Mouse (Mus musculus): Measurements from ENCODE around the gene Pla2g2f. TPM values are rescaled to one million over a fixed set of nuclear protein-coding genes. Genes with fewer than 3 reads are reported as not detected.

Pla2g2f gene
- polyA plus RNA-seq, 1 experiment, result 0.69 TPM

DNA sequence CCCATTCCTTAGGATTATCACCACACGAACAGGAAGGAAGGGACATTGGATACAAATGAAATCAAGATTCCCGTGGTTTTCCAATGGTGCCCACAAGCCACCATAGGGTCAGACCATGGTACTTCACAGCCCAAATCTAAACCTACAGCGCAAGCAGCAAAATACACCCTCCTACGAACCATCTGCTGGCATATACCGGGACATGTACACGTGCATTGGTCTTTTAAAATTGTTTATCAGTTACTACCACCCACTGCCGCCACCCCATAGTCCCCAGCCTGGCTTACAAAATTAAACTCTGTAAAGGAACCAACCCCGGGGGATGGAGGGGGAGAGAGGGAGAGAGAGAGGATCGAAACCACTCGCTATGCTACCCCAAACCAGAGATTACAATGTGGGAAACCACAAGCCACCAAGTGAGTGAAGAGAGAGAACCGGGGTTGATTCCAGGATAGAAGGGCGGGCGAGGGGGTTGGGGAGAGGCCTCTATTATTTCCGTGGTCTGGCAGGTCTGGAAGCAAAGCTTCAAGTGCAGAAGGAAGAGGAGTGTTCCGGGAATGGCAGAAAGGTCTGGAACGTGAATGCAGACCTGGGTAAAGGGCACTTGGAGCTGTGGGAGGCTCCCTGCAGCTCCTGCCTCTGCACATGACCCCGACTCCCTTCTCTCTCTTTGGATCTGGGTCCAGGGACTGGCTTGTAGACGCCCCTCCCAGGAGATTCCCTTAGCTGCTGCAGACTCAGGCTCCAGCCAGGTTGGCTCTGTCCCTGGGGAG is 32.9 kb downstream of the Pla2g2f start, which contains the start of gene Pla2g2c:
Pla2g2c (plus strand) TSS at position 439 of the 773 bp plus-strand sequence.
- 68% methylated on average over 18 of the region's 18 CpGs for WGBS
- no peak for DNase-seq
- Histone ChIP-seq H3K4me3 (replicated peaks; ENCODE audit: insufficient read depth, low read depth, low read length) (peak within 1 kb of the TSS; percentile 11), H3K4me1 (ENCODE audit: control insufficient read depth, insufficient read depth, low read length) (peaks cover 16% of the 10 kb centered on the region), H3K27ac (ENCODE audit: insufficient read depth, low read length) (no peak within 1 kb of the TSS), H3K27me3 (ENCODE audit: control insufficient read depth, insufficient read depth, low read length) (no peaks in the 10 kb centered on the region)
- TF ChIP-seq CTCF (IDR thresholded peaks at IDR 0.05; ENCODE audit: borderline replicate concordance, insufficient read depth, low read depth, low read length) (no peak), POLR2A (IDR thresholded peaks at IDR 0.05; ENCODE audit: borderline replicate concordance, insufficient read depth, low read length) (no peak)

DNA sequence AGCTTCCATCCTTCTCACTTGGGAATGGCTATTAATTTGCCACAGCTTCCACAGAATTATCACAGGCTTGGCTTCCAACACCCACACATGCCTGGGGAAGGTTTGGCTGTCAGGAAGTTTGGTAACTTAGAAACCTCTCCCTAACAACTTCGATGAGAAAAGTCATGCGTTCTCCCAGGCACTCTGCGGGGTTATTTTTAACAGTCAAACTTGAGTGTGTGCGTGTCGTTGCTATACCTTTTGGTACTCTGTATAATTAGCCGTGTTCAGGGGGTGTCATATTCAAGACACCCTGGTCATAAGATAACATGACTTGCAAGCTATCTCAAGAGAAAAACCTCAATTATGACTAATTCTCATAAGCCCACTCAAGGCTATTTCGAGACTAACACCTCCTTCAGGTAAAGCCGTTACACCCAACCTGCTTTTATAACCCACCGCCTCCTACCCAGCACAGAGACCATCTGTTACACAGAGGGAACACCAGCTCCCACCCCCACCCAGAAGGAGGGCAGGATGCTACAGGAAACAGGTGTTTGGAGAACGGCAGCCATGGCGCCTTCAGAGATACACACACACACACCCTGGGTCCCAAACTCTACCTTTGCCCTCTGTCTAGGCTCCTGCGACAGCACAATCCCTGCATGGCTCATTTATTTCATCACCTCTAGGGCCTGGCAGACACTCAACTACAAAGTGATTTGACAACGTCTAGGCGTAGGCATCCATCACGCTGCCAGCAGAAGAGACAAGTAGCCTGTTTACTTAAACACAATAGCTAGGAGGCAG is 33.7 kb downstream of the Pla2g2f start:
- no peaks in the 10 kb centered on the region for H3K27me3 ChIP-seq (ENCODE audit: control insufficient read depth, insufficient read depth, low read length)
- no peak overlapping the region for H3K4me3 ChIP-seq (replicated peaks; ENCODE audit: insufficient read depth, low read depth, low read length)
- TF ChIP-seq POLR2A (IDR thresholded peaks at IDR 0.05; ENCODE audit: borderline replicate concordance, insufficient read depth, low read length) (no peak), CTCF (IDR thresholded peaks at IDR 0.05; ENCODE audit: borderline replicate concordance, insufficient read depth, low read depth, low read length) (no peak)
- whole genome bisulfite sequencing, result 47% methylated on average over 15 of the region's 15 CpGs
- peaks cover 14% of the 10 kb centered on the region for H3K4me1 ChIP-seq (ENCODE audit: control insufficient read depth, insufficient read depth, low read length)
- DNase-seq, result no peak
- H3K27ac ChIP-seq (ENCODE audit: insufficient read depth, low read length), result no peak overlapping the region

DNA sequence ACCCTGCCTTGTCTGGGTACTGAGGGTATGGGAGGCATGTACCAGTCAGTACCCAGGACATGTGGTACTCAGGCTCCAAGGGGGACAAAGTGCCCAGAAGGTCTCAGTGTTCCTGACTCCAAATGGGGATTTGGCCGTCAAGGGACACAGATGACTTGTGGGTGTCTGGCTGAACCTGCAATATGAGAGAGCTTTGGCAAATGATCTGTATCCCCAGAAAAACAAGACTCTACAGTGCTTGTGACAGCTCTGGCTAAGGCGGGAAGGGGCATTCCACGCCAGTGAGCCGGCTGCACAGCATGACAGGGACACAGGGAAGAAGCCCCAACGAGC is 38.2 kb downstream of the Pla2g2f start:
- H3K4me3 ChIP-seq (replicated peaks; ENCODE audit: insufficient read depth, low read depth, low read length), result no peak overlapping the region
- DNase-seq, result no peak
- H3K4me1 ChIP-seq (ENCODE audit: control insufficient read depth, insufficient read depth, low read length), result peaks cover 17% of the 10 kb centered on the region
- H3K27me3 ChIP-seq (ENCODE audit: control insufficient read depth, insufficient read depth, low read length), result no peaks in the 10 kb centered on the region
- no peak for TF ChIP-seq POLR2A (IDR thresholded peaks at IDR 0.05; ENCODE audit: borderline replicate concordance, insufficient read depth, low read length)
- TF ChIP-seq CTCF (IDR thresholded peaks at IDR 0.05; ENCODE audit: borderline replicate concordance, insufficient read depth, low read depth, low read length), result no peak
- H3K27ac ChIP-seq (ENCODE audit: insufficient read depth, low read length), result no peak overlapping the region
- 78% methylated on average over 5 of the region's 5 CpGs for WGBS

DNA sequence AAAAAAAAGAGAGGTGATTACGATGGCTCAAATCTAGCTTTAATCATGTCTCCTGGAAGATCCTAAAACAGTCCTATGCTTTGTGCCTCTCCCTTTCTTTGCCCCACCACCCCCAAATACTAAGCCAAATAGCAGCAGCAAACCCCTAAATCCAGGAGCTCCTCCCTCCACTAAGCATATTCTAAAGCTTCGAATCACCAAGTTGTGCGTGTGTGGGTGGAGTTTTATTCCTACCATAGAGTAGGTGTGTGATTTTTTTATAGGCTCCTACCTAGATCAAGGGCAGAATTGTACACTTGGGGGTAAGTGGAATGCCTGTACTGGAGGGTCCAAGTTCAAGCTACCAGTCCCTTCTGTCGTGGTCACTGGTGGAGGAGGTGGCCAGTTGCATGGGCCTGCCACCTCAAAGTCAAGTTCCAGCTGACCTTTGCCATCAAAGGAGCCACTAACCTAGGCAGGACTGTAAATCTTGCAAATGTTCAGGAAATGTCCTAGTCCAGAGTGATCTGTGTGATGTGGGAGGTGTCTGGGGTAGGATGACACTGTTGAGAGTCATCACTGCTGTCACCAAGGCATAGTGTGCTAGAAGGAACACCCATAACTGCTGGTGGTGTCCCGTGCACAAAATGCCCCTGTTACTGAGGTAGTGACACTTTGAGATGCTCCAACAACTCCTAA is 38.7 kb downstream of the Pla2g2f start:
- 93% methylated on average over 5 of the region's 5 CpGs for WGBS
- no peak for DNase-seq
- Histone ChIP-seq H3K27ac (ENCODE audit: insufficient read depth, low read length) (no peak overlapping the region), H3K27me3 (ENCODE audit: control insufficient read depth, insufficient read depth, low read length) (no peaks in the 10 kb centered on the region), H3K4me3 (replicated peaks; ENCODE audit: insufficient read depth, low read depth, low read length) (no peak overlapping the region), H3K4me1 (ENCODE audit: control insufficient read depth, insufficient read depth, low read length) (peaks cover 14% of the 10 kb centered on the region)
- TF ChIP-seq CTCF (IDR thresholded peaks at IDR 0.05; ENCODE audit: borderline replicate concordance, insufficient read depth, low read depth, low read length) (no peak), POLR2A (IDR thresholded peaks at IDR 0.05; ENCODE audit: borderline replicate concordance, insufficient read depth, low read length) (no peak)

DNA sequence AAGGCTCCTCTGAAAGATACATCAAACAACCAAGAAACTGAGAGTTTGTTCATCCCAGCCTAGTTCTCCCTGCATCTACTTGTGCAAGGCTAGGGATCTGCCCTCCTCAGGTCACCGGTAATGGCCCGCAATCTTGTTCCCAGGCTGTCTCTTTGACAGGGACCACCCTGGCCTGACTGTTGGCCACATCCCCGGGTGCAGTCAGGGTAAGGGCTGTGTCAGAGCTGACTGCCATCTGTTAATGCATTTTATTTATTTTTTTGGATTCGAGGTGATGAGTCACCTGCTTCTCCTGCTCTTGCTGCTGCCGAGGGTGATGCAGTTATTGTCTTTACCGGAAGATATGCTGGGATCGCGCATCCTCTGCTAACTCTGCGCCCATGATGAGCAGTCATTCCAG is 40.7 kb downstream of the Pla2g2f start:
- Histone ChIP-seq H3K27me3 (ENCODE audit: control insufficient read depth, insufficient read depth, low read length) (no peaks in the 10 kb centered on the region), H3K4me3 (replicated peaks; ENCODE audit: insufficient read depth, low read depth, low read length) (no peak overlapping the region), H3K27ac (ENCODE audit: insufficient read depth, low read length) (0 out of 2 replicates have a peak overlapping the region, but pooled peaks have one; percentile 7), H3K4me1 (ENCODE audit: control insufficient read depth, insufficient read depth, low read length) (peaks cover 25% of the 10 kb centered on the region)
- no peak for TF ChIP-seq POLR2A (IDR thresholded peaks at IDR 0.05; ENCODE audit: borderline replicate concordance, insufficient read depth, low read length)
- no peak for TF ChIP-seq CTCF (IDR thresholded peaks at IDR 0.05; ENCODE audit: borderline replicate concordance, insufficient read depth, low read depth, low read length)
- 30% methylated on average over 9 of the region's 9 CpGs for WGBS
- DNase-seq, result peak; percentile 54 to 73

DNA sequence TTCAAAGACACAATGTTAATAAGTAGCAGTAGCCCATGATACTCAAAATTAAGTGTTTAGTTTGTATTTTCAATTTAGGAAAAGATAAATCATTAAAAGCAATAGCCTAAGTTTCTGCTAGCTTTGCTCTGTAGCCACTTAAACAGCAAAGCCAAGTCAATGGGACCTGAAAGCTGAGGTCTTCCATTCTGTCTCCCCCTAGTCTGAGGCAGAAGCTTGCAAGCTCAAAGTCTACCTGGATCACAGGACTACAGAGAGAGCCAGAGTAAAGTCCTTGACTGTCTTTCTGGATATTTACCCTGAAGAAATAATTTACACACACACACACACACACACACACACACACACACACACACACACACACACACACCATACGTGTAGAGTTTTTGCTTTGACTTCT is 43.2 kb downstream of the Pla2g2f start:
- Histone ChIP-seq H3K4me1 (ENCODE audit: control insufficient read depth, insufficient read depth, low read length) (peaks cover 43% of the 10 kb centered on the region), H3K27me3 (ENCODE audit: control insufficient read depth, insufficient read depth, low read length) (no peaks in the 10 kb centered on the region), H3K4me3 (replicated peaks; ENCODE audit: insufficient read depth, low read depth, low read length) (no peak overlapping the region), H3K27ac (ENCODE audit: insufficient read depth, low read length) (no peak overlapping the region)
- 90% methylated on average over 1 of the region's 1 CpGs for WGBS
- TF ChIP-seq POLR2A (IDR thresholded peaks at IDR 0.05; ENCODE audit: borderline replicate concordance, insufficient read depth, low read length) (no peak), CTCF (IDR thresholded peaks at IDR 0.05; ENCODE audit: borderline replicate concordance, insufficient read depth, low read depth, low read length) (no peak)
- no peak for DNase-seq

DNA sequence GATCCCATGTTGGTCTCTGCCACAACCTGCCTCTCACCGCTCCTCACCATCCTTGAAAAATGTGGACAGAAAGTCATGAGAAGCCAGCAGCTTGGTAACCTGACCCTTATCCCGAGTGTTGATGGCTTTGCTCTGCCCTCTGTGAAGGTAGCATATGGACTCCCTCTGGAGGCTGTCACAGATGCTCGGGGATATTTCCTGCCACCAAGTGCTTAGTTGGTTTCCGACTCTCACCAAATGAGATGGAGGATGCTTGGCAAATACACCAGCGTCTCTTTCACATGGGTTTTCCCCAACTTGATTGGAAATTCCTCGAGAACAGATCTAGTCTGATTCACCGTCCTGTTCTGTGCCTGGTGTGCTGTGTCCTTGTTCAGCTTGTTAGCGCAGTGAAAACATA is 44.8 kb downstream of the Pla2g2f start:
- no peak for TF ChIP-seq POLR2A (IDR thresholded peaks at IDR 0.05; ENCODE audit: borderline replicate concordance, insufficient read depth, low read length)
- no peak for TF ChIP-seq CTCF (IDR thresholded peaks at IDR 0.05; ENCODE audit: borderline replicate concordance, insufficient read depth, low read depth, low read length)
- Histone ChIP-seq H3K27ac (ENCODE audit: insufficient read depth, low read length) (no peak overlapping the region), H3K4me3 (replicated peaks; ENCODE audit: insufficient read depth, low read depth, low read length) (no peak overlapping the region), H3K27me3 (ENCODE audit: control insufficient read depth, insufficient read depth, low read length) (no peaks in the 10 kb centered on the region), H3K4me1 (ENCODE audit: control insufficient read depth, insufficient read depth, low read length) (peaks cover 53% of the 10 kb centered on the region)
- peak; percentile 45 to 56 for DNase-seq
- WGBS, result 34% methylated on average over 8 of the region's 8 CpGs
